Mouse (Mus musculus) cerebellum, adult (tissue): ENCODE results near the gene Clstn2.

Source experiments
- ATAC-seq: cut with Nextera tagmentation; 2 replicates; pipeline ENCODE4 v1.9.2; 2017; ENCODE audit warnings: mild to moderate bottlenecking, moderate library complexity, mixed read lengths; ENCODE audit not compliant: insufficient number of reproducible peaks, low FRiP score, low TSS enrichment

Gene Clstn2

DNA sequence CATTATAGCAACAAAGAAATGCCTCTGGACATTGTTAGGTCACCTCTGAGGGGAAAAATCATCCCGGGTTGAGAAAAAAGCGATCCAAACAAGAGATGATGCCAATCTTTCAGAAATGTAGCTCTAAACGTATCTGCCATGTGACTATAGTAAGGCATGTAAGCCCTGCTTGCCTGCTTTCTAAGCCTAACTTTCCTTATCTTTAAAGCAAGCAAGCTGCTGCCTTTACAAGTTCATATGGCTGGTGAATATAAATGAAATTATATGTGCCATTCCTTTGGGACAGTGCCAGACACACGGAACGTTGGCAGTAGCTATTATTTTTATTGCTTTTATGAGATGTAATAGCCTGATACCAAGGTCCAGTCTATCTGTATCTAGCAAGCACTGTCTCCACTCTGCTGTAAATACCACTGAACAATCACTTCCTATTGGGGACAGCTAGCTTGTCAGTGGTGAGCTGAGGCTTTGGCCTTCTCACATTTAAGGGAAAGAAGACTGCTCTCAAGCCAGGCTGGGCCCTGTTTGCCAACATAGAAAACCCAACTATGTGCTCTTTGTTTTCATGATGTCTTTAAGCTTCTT is 252.9 kb downstream of the Clstn2 start:
- ATAC-seq = no peak

DNA sequence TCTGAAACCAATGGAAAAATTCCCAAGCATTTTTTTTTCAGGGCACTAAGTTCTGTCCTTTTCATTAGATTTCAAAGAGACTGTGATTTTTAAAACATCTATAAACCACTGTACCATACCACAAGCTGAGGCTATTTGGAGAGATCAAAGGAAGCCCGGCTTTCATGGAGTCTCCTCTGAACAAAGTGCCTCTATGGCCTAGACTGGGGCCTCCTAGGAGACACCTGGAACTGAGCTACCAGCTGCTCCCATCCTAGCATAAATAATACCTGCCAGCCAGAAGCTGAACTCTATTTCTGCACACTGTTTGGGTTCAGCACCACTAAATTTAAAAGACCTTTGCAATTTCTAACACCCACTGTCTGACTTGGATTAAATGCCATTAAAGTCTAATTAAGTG is 257.2 kb downstream of the Clstn2 start:
- ATAC-seq = no peak

DNA sequence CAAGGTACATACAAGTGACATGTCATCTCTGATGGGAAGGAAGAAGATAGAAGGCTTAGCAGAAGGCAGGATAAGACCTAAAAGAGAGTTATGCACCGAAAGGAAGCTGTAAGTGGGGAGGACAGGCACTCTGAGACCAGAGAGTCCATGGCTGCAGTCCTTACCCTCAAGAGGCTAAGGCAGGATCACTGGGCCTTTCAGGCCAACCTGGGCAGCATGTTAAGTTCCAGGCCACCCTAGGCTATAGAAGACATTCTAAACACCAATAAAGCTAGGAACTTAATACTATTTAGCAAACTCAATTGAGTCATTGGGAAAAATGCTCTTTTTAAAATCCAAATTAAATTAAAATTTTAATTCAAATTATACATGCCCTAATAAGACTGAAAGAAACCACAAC is 258.0 kb downstream of the Clstn2 start:
- no peak for ATAC-seq

- ATAC-seq = no peak
Observed at GRCm38 (mm10) chr9:97773911-97774310, 259.1 kb downstream of the Clstn2 start.

DNA sequence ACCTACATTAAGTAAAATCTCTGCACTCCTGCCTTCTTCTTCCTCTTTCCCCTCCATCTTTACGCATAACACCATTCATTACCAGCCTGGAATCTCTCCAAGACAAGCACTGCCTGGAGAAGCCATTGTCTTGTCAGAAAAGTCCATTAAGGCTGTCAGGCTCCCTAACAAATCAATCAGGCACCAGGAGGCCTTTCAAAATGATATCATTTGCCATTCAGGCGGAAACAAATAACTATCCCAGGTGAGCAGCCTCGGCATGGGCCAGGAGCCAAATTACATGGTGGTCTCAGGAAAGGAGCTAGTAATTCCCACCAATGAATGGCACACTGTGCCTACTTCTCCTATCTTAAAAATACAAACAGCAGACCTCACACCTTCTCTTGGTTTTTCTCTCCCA is 260.6 kb downstream of the Clstn2 start:
- no peak for ATAC-seq

GRCm38 (mm10) chr9:97769331-97769730 is 263.6 kb downstream of the Clstn2 start:
- ATAC-seq = no peak

DNA sequence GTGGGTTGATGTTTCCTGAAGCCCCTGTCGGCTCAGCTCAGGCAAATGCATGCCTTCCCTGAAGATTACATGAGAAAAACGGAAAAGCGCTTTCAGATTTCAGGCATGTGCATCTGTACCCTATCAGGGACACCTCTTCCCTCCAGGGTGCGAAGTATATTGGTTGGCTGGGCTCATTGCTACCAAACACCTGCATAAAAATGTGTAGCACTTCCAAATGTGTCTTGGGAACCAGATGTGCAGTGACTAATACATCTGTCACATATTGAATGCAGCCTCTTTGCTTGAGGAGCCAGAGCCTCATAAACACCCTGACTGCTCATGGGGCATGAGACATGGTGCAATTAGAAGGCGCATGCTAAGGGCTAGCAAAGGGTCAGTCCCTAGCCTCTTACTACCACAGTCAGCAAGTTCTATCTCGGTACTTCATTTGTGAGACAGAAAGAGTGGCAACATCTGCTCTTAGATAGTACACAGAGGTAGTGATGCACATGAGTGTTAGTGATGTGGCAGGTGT is 267.7 kb downstream of the Clstn2 start:
- ATAC-seq = no peak

- ATAC-seq = no peak
Observed at GRCm38 (mm10) chr9:97763048-97763447, 269.9 kb downstream of the Clstn2 start.

DNA sequence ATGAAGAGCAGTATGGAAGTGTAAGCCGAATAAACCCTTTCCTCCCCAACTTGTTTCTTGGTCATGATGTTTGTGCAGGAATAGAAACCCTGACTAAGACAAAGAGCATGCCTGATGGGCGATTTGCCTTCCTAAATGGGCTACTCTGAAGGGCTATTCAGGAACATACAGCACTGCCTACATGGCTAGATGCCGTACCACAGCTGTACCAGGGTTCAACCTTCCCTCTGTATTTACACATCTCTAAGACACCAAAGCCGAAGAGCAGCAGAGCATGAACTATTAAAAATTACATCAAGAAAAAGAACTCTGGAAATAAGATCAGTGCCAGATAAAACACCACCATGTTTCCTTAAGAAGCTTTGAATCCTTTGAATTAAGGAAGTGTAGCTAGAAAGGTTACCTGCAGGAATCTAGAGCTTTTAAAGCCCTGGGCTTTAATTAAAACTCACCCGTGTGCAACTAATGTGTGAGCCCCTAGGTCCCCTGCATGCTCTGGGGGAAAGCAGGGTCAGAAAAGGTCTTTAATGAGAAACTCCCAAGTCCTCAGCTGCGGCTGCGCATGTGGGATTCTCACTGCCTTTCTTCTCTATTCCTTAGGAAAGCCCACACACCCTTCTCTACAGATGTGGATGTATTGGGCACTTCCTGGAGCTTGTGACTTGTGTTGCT is 277.2 kb downstream of the Clstn2 start:
- no peak for ATAC-seq

GRCm38 (mm10) chr9:97753715-97754114 is 279.3 kb downstream of the Clstn2 start:
- ATAC-seq = no peak

DNA sequence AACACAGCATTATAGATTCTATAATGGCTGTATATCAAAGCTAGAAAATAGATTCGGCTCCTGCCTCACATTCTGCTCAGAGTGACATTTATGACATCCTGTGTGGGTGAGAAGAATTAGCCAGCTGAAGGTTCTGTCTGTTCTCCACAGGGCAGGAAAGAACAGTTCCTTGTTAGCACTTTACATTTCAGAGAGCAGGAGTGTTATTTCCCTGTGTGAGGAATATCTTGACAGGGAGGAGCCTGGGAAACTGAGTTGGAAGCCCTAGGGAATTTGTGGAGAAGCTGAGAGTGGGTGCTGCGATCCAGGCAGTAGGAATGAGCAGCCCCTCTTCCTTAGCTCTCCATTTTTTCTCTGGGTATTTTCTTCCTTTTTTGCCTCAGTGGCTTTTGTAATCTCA is 286.4 kb downstream of the Clstn2 start:
- no peak for ATAC-seq

GRCm38 (mm10) chr9:97727715-97728486 is 305.1 kb downstream of the Clstn2 start:
- ATAC-seq = no peak

DNA sequence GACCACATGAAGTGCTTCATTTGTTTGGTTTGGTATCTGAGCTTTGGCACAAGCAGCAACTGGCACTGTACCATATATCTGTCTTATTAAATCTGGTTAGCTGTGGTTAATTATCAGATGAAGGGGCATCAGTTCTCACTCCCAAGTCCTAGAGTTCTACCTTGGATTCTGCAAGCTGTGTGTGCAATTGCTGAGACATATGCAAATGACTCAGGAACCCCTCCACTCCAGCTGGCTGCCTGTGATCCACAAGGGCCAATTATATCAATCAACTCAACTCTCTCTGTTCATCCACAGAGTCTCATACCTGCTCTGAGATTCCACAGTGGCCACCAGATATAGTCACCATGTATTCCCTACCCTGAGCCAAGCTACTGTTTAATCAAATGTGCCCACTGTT is 315.3 kb downstream of the Clstn2 start:
- ATAC-seq = no peak

DNA sequence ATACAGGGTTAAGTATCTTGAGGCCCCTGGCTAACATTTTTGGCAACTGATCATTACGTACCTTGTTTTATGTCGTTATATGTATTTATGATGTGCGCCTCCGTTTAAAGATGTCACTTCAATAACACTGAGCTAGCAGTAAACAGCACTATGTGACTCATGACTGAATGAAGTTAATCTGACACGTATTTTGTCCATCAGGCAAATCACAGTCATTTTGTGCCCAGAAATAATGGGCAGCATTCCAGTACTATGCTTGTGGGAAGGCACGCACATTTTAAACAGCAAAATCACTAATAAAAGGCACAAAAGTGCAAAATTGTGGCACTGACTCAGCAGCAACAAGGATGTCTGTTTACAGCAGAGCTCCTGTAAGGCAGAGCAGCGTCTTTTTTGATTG is 316.0 kb downstream of the Clstn2 start:
- no peak for ATAC-seq

DNA sequence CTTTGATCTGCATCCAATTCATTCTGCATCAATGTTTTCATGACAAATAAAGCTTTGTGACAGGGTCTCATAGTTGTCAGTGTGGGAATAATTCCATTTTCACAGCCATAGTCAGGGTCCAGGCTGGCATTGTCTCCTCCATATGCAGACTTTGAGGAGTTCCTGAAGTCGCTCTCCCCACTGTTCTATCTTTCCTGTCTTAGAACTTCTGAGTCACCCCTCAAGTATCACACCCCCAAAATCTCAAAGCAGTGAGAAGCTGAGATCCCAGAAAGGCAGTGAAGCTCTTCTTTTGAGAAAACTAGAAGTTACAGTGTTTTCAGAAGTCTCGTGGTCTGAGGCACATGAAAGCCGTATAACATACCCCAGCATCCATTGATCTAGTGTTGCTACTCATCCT is 320.1 kb downstream of the Clstn2 start:
- ATAC-seq = no peak

DNA sequence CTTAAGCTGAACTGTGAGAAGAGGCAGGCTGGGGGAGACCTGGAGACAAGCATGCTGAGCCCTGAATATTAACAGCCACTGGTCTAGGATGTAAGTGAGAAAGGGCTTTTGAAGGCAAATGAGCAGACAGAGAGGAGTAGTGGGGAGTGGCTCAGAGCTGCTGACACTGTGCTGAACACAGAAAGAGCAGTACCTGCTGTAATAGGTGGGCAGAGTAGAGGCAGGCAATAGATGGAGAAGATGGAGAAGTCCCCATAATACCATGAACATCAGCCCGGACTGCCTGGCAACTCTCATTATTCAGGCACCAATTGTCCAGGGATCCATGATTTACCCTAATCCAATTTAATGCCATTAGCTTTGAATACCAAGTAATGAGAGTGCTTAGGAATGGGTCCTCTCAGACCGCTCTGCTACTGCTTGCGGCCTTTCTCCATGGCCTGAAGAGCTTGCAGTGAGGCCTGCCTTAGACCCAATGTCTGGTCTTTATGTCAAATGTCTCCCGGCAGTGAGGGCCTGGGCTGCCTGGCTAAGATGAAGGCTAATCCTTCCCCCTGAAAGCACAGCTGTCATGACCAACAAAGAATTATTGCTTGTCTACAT is 329.0 kb downstream of the Clstn2 start:
- ATAC-seq = no peak

DNA sequence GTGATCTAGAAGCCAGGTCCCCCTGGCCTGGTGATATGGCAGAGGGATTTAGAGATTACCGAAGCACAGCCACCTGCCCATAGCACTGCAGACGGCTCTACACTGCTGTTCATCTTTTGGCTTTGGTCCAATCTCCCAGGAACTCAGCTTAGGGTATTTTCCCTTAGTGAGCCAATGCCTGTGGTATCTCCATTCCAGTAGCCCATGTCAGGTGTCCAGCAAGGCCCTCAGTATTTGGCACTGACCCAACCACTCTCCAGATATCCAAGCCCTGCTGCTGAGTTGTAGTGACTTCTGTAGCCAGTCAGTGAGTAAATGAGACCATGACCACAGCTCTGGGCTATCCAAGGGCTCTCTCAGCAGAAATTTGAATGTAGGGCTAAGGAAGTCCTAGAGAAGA is 330.0 kb downstream of the Clstn2 start:
- ATAC-seq = no peak

DNA sequence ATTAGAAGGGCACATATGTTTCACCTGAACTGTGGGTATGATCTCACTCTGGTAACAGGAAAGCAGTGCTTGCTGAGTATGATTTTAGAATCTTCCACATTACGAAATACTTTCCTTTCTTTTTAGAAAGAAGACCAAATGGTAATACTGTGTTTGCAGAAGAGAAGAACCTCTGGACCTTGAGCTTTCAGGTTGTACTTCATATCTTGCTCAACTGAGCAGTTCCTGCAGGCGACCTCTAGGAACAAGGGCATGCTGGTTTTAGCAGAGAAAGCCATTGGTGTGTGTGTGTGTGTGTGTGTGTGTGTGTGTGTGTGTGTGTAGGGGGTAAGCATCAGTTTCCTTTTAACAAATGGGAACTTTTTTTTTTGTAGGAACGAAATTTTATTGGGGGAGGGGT is 333.0 kb downstream of the Clstn2 start:
- no peak for ATAC-seq

DNA sequence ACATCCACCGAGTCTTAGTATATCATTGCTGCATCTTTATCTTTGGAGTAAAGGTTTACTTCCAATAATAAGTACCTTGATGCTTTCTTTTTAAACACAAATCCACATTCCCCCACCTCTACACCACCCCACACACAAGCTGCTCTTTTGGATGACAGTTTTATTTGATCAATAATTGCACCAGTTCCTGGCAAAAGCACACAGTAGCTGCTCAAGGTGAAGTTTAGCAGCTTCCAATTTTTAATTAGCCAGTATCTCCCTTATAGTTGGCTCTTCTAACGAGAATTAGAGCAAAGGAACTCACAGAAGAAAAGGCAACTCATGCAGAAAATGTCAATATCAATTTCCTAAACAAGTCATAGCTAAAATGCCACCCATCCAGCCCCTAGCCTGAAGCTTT is 334.0 kb downstream of the Clstn2 start:
- no peak for ATAC-seq

DNA sequence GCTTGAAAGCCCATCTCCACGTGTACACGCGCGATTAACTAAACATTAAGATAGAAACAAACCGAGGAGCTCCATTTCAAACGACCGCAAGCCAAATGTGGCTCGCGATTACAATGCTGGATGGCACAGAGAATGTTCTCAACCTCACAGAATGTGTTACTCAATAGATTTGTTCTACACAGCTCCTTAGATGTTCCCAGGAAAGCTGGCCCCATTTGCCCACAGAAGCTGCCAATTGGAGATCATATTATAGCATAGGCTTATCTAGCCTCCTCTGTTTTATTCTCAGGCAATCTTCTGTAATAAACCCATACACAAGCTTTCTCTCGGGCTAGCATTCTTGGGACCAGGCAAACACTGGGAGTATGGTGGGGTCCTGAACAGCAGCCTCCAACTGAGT is 334.9 kb downstream of the Clstn2 start:
- no peak for ATAC-seq

GRCm38 (mm10) chr9:97696655-97697235 is 336.2 kb downstream of the Clstn2 start:
- ATAC-seq = no peak
